Mouse (Mus musculus) midbrain, postnatal 0 days (tissue): ENCODE measurements around the gene Serpina3i. TPM values are rescaled to one million over a fixed set of nuclear protein-coding genes. Genes with fewer than 3 reads are reported as not detected.

Experiments used
- ATAC-seq: fragments of 200-750 bp; cut with Nextera tagmentation; 2 replicates; pipeline ENCODE4 v1.8.0; 2017; ENCODE audit warnings: moderate number of reproducible peaks, mild to moderate bottlenecking, moderate TSS enrichment, moderate library complexity; ENCODE audit not compliant: low FRiP score
- DNase-seq: peaks from one replicate; pipeline ENCODE4 v3.0.0-alpha.2; 2015; ENCODE audit warnings: low spot score
- H3K27ac ChIP-seq: fragments of 300-500 bp; sonication (generic); 2 replicates; pipeline ENCODE4 v1.5.1; 2014; ENCODE audit warnings: low read depth, mild to moderate bottlenecking, low read length, mixed read lengths
- H3K27me3 ChIP-seq: fragments of 300-500 bp; sonication (generic); 2 replicates; pipeline ENCODE4 v1.6.1; 2014; ENCODE audit warnings: low read length, control low read depth, mixed read lengths; ENCODE audit not compliant: insufficient read depth
- H3K36me3 ChIP-seq: fragments of 300-500 bp; sonication (generic); 2 replicates; pipeline ENCODE4 v1.6.1; 2014; ENCODE audit warnings: low read length, control low read depth, mixed read lengths; ENCODE audit not compliant: insufficient read depth
- H3K4me1 ChIP-seq: fragments of 300-500 bp; sonication (generic); 2 replicates; pipeline ENCODE4 v1.6.1; 2014; ENCODE audit warnings: mild to moderate bottlenecking, control low read depth, antibody characterized with exemption, low read length, mixed read lengths; ENCODE audit not compliant: insufficient read depth
- H3K4me2 ChIP-seq: fragments of 300-500 bp; sonication (generic); 2 replicates; pipeline ENCODE4 v1.6.1; 2014; ENCODE audit warnings: low read depth, mild to moderate bottlenecking, low read length, mixed read lengths; ENCODE audit not compliant: poor library complexity, severe bottlenecking
- H3K4me3 ChIP-seq: fragments of 300-500 bp; sonication (generic); 2 replicates; pipeline ENCODE4 v1.5.1; 2014; ENCODE audit warnings: low read depth, mild to moderate bottlenecking, low read length, moderate library complexity
- H3K9ac ChIP-seq: fragments of 300-500 bp; sonication (generic); replicated peaks from 2 replicates; pipeline ENCODE4 v1.6.1; 2014; ENCODE audit warnings: mild to moderate bottlenecking, low read length, moderate library complexity, mixed read lengths; ENCODE audit not compliant: poor library complexity, severe bottlenecking
- H3K9me3 ChIP-seq: fragments of 300-500 bp; sonication (generic); 2 replicates; pipeline ENCODE4 v1.6.1; 2016; ENCODE audit warnings: low read length, control low read depth
- CTCF ChIP-seq: IDR thresholded peaks from 2 replicates; pipeline ENCODE4 v1.5.1; 2016; ENCODE audit warnings: antibody characterized with exemption, mild to moderate bottlenecking
- WGBS: fragments of 180-500 bp; shearing (Covaris S2); extraction: QIAGEN DNeasy Blood & Tissue Kit; methylation state at CpG from one replicate; pipeline ENCODE4 v1.1.7; 2014; 5-methylcytosine and 5-hydroxymethylcytosine counted together
- polyA plus RNA-seq: library from polyadenylated mRNA; unstranded; fragments of >200 nt; fragmentation: Nextera tagmentation; extraction: Ambion mirVana; gene quantifications from 2 replicates; pipeline ENCODE4 v1.2.1, GENCODE M21; 2015
- total RNA-seq: library from RNA; depleted of rRNA; stranded (reverse); fragments of >200 nt; gene quantifications from 2 replicates; pipeline ENCODE4 v1.2.3, GENCODE M21; 2014; rRNA removed

The Serpina3i gene
- total and polyA plus RNA-seq, 2 experiments from 2014 or later = 0.49 TPM; not detected in 1

DNA sequence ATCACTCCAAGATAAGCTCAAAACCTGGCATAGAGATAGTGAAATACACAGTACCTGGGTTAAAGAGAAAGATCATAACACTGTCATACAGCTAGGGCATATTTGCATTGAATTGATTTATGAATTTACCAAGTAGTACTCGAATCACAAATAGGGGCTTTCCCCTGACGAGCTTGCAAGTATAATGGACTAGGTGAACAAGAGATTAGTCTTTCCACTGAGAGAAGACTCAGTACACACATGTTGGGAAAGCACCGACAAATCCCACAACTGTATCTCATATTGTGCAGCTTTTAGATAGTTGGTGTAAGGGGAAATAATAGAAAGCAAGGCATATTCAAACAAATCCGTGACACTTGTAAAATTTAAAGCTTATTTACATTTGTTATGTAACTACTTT, 43.1 kb downstream of the Serpina3i start:
- Histone ChIP-seq H3K27me3 (no peaks in the 10 kb centered on the region), H3K9ac (no peak overlapping the region), H3K9me3 (no peaks in the 10 kb centered on the region), H3K4me3 (no peak overlapping the region), H3K4me1 (no peaks in the 10 kb centered on the region), H3K27ac (no peak overlapping the region), H3K4me2 (no peak overlapping the region), H3K36me3 (no peaks in the 10 kb centered on the region)
- no peak for DNase-seq
- 81% methylated on average over 4 of the region's 4 CpGs for WGBS
- TF ChIP-seq CTCF = no peak
- no peak for ATAC-seq

DNA sequence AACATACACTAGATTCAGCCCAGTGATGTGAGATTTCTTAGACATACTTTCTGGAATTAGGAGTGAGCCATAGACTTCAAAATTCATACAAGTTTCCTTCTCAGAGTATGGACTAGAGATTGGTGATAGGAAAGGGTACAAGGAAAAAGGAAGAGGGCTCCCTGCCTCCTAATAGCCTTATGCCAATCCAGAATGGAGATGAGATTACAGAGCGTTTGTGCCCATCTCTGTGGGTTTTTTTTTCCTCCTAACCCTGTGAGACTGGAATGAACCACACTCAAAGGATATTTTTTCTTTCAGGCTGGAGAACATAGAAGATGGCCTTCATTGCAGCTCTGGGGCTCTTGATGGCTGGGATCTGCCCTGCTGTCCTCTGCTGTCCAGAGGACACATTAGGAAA, 51.3 kb downstream of the Serpina3i start, which contains the start of gene Serpina3j:
Gene Serpina3j (plus strand): TSS at position 301 of the 400 bp plus-strand sequence.
- H3K9me3 ChIP-seq = no peaks in the 10 kb centered on the region
- H3K36me3 ChIP-seq = no peaks in the 10 kb centered on the region
- H3K4me1 ChIP-seq = no peaks in the 10 kb centered on the region
- H3K27me3 ChIP-seq = no peaks in the 10 kb centered on the region
- no peak for TF ChIP-seq CTCF
- WGBS = 79% methylated on average over 1 of the region's 1 CpGs
- H3K9ac ChIP-seq = no peak within 1 kb of the TSS
- no peak for DNase-seq
- no peak within 1 kb of the TSS for H3K4me2 ChIP-seq
- H3K4me3 ChIP-seq = no peak within 1 kb of the TSS
- no peak within 1 kb of the TSS for H3K27ac ChIP-seq
- ATAC-seq = no peak

Other genes with a start within 250 kb of the Serpina3i start
- 0.85 TPM in 1 of 2 replicates, not detected in the other for gene Serpina9, start 249.4 kb upstream of the Serpina3i start, total RNA-seq
- gene Serpina9, start 249.4 kb upstream of the Serpina3i start, polyA plus RNA-seq = 0.14 and 0.22 TPM in 2 replicates
- gene Serpina12, start 218.7 kb upstream of the Serpina3i start, total RNA-seq = 0.16 TPM in 1 of 2 replicates, not detected in the other
- not detected in 2 replicates for gene Serpina12, start 218.7 kb upstream of the Serpina3i start, polyA plus RNA-seq
- gene Serpina5, start 162.0 kb upstream of the Serpina3i start, total RNA-seq = not detected in 2 replicates
- not detected in 2 replicates for gene Serpina5, start 162.0 kb upstream of the Serpina3i start, polyA plus RNA-seq
- gene Serpina3a, start 150.4 kb upstream of the Serpina3i start, total RNA-seq = not detected in 2 replicates
- not detected in 2 replicates for gene Serpina3a, start 150.4 kb upstream of the Serpina3i start, polyA plus RNA-seq
- not detected in 2 replicates for gene Serpina3b, start 135.1 kb upstream of the Serpina3i start, total RNA-seq
- not detected in 2 replicates for gene Serpina3b, start 135.1 kb upstream of the Serpina3i start, polyA plus RNA-seq
- gene Serpina3c, start 109.3 kb upstream of the Serpina3i start, total RNA-seq = not detected in 2 replicates
- gene Serpina3c, start 109.3 kb upstream of the Serpina3i start, polyA plus RNA-seq = not detected in 2 replicates
- 0.55 TPM in 1 of 2 replicates, not detected in the other for gene Serpina3f, start 48.6 kb upstream of the Serpina3i start, total RNA-seq
- 0.07 and 0.15 TPM in 2 replicates for gene Serpina3f, start 48.6 kb upstream of the Serpina3i start, polyA plus RNA-seq
- gene Serpina3g, start 26.9 kb upstream of the Serpina3i start, total RNA-seq = 0.77 and 1.2 TPM in 2 replicates
- gene Serpina3g, start 26.9 kb upstream of the Serpina3i start, polyA plus RNA-seq = 0.83 and 1.4 TPM in 2 replicates
- gene Serpina3j, start 51.4 kb downstream of the Serpina3i start, total RNA-seq = not detected in 2 replicates
- gene Serpina3j, start 51.4 kb downstream of the Serpina3i start, polyA plus RNA-seq = not detected in 2 replicates
- gene Serpina3k, start 75.4 kb downstream of the Serpina3i start, total RNA-seq = not detected in 2 replicates
- gene Serpina3k, start 75.4 kb downstream of the Serpina3i start, polyA plus RNA-seq = not detected in 2 replicates
- not detected in 2 replicates for gene Serpina3m, start 75.4 kb downstream of the Serpina3i start, total RNA-seq
- gene Serpina3m, start 75.4 kb downstream of the Serpina3i start, polyA plus RNA-seq = not detected in 2 replicates
- 5.2 and 8.9 TPM in 2 replicates for gene Serpina3n, start 143.6 kb downstream of the Serpina3i start, total RNA-seq
- 4.7 and 5.8 TPM in 2 replicates for gene Serpina3n, start 143.6 kb downstream of the Serpina3i start, polyA plus RNA-seq
- gene Gsc, start 210.2 kb downstream of the Serpina3i start, total RNA-seq = not detected in 2 replicates
- 0.13 and 1.4 TPM in 2 replicates for gene Gsc, start 210.2 kb downstream of the Serpina3i start, polyA plus RNA-seq